Mouse (Mus musculus) lung, adult 2 months (tissue): ENCODE data around the gene Gm11060. TPM values are rescaled to one million over a fixed set of nuclear protein-coding genes. Genes with fewer than 3 reads are reported as not detected.

ENCODE experiments used
- DNase-seq: peaks from one replicate; pipeline ENCODE4 v3.0.0; 2022
- H3K4me1 ChIP-seq: fragments of 200-500 bp; 2 replicates; pipeline ENCODE4 v1.6.1; 2011; ENCODE audit warnings: low read length; ENCODE audit not compliant: control insufficient read depth, insufficient read depth
- H3K4me3 ChIP-seq: fragments of 200-500 bp; replicated peaks from 2 replicates; pipeline ENCODE3; 2011; ENCODE audit warnings: low read depth, mild to moderate bottlenecking, control low read depth, low read length; ENCODE audit errors: extremely low read depth
- CTCF ChIP-seq: fragments of 200-500 bp; IDR thresholded peaks from 2 replicates; pipeline ENCODE4 v1.5.1; 2011; ENCODE audit warnings: mild to moderate bottlenecking, low read length, control low read depth; ENCODE audit not compliant: insufficient read depth
- POLR2A ChIP-seq: fragments of 200-500 bp; IDR thresholded peaks from 2 replicates; pipeline ENCODE4 v1.6.1; 2011; ENCODE audit warnings: low read depth, mild to moderate bottlenecking, control low read depth, low read length, borderline replicate concordance; ENCODE audit errors: extremely low read depth
- WGBS: fragments of 180-500 bp; shearing (Covaris S2); methylation state at CpG from one replicate; pipeline ENCODE4 v1.1.7; 2018; 5-methylcytosine and 5-hydroxymethylcytosine counted together
- polyA plus RNA-seq: library from polyadenylated mRNA; depleted of rRNA; stranded (reverse); fragments of >200 nt; gene quantifications from 2 replicates; pipeline ENCODE4 v1.2.3, GENCODE M21; 2012

The Gm11060 gene
- polyA plus RNA-seq, 1 experiment = not detected

GRCm38 (mm10) chr2:105126279-105126678 is 34.5 kb downstream of the Gm11060 start, which contains the start of gene Wt1:
Wt1 (plus strand) TSS chr2:105126529.
- no peak for DNase-seq
- TF ChIP-seq CTCF (no peak), POLR2A (no peak)
- peaks cover 4% of the 10 kb centered on the region; the same call in 1 of the 2 replicates for H3K4me1 ChIP-seq
- H3K4me3 ChIP-seq = no peak within 1 kb of the TSS
- 1% methylated on average over 24 of the region's 25 CpGs for WGBS

GRCm38 (mm10) chr2:105126691-105127530 is 35.1 kb downstream of the Gm11060 start:
- no peak for DNase-seq
- 3% methylated on average over 81 of the region's 92 CpGs for WGBS
- Histone ChIP-seq H3K4me3 (no peak overlapping the region), H3K4me1 (peaks cover 4% of the 10 kb centered on the region; the same call in 1 of the 2 replicates)
- TF ChIP-seq CTCF (no peak), POLR2A (no peak)

DNA sequence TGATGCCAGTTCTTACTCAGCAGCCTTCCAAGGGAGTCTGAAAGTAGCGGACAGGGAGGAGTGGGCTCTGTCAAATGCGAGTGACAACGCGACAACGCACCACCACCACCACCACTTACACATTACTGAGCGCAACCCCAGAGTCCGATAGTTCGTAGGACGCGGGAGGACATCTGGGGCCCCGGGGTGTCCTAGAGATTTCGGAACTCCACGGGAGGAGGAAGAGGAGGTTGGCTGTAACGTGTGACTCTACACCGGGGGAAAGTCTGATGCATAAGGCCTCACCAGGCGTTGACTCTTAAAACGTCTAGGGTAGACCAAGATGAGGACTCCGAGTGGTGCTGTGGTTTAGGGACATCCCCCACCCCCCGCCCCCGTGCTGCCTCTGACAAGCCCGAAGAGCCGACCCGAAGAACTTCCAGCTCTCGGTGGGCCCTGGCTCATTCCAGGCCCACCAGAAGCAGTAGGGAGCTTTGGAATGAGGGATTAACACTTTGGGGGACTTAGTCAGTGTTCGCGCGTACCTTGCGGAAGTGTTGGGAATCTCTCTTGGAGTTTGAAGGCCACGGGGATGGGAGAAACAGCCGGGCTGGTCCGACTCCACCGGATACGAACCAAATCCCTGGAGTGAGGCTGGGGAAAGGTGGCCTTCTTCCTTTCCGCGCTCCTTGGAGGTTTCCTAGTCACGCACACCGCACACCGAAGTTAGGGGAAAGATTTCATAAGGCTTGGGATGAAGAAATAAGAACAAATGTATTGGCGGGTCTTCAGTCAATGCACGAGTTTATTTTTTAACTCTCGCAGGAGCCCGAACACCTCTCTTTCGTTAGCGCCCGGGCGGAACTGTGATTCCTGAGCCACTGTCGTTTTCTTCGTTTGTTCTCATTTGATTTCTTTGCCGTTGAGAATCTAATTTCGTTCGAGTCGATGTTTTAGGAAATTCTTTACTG is 36.0 kb downstream of the Gm11060 start:
- WGBS = 5% methylated on average over 52 of the region's 52 CpGs
- Histone ChIP-seq H3K4me3 (no peak overlapping the region), H3K4me1 (peaks cover 4% of the 10 kb centered on the region; the same call in 1 of the 2 replicates)
- TF ChIP-seq CTCF (no peak), POLR2A (no peak)
- no peak for DNase-seq

- TF ChIP-seq CTCF = no peak
- TF ChIP-seq POLR2A = no peak
- peaks cover 4% of the 10 kb centered on the region; the same call in 1 of the 2 replicates for H3K4me1 ChIP-seq
- no peak overlapping the region for H3K4me3 ChIP-seq
- DNase-seq = no peak
- 14% methylated on average over 12 of the region's 12 CpGs for WGBS
These were observed 36.7 kb downstream of the Gm11060 start for GRCm38 (mm10) chr2:105128564-105128963.

GRCm38 (mm10) chr2:105130351-105131060 is 38.7 kb downstream of the Gm11060 start:
- no peak overlapping the region for H3K4me3 ChIP-seq
- DNase-seq = no peak
- no peak for TF ChIP-seq POLR2A
- no peak for TF ChIP-seq CTCF
- peaks cover 4% of the 10 kb centered on the region; the same call in 1 of the 2 replicates for H3K4me1 ChIP-seq
- WGBS = 7% methylated on average over 32 of the region's 32 CpGs

DNA sequence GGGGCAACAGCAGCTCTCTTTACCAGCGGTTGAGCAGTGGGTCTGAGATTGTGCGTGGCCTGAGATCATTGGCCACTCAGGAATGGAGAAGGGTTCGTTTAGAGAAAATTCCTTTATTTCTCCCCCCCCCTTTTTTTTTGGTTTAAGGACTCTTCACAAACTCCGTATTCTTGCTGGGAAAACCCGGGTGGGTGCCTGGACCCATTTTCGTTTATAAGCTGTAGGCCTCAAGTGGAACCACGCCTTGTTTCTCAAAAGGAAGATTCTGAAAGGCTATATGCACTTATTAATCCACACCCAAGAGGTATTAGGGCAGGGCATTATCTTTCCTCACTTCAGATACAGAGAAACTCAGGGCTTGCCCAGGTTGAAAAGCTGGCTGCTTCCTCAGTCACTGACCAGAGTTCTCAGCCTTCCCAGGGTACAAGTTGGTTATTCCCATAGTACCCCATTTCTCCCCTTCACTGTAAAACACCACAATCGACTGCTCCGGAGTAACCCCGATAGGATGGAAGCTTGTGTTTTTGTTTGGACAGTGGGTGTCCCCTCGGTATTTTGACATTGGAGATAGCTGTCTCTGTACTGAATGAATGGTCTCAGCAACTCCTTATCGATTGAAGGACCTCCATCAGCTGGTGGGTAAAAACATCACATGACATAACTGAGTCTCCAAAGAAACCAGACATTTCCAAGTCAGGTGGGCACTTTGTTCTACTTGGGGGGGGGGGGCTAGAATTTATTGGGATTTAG is 39.4 kb downstream of the Gm11060 start:
- DNase-seq = no peak
- H3K4me3 ChIP-seq = no peak overlapping the region

GRCm38 (mm10) chr2:105131811-105132100 is 39.9 kb downstream of the Gm11060 start:
- 19% methylated on average over 2 of the region's 2 CpGs for WGBS
- peaks cover 4% of the 10 kb centered on the region; the same call in 1 of the 2 replicates for H3K4me1 ChIP-seq
- no peak for DNase-seq
- no peak for TF ChIP-seq CTCF
- no peak for TF ChIP-seq POLR2A
- H3K4me3 ChIP-seq = no peak overlapping the region

More for the DNA sequence above, 39.4 kb downstream of the Gm11060 start:
- 17% methylated on average over 12 of the region's 12 CpGs for WGBS
- H3K4me1 ChIP-seq = peaks cover 4% of the 10 kb centered on the region; the same call in 1 of the 2 replicates
- TF ChIP-seq POLR2A = no peak

DNA sequence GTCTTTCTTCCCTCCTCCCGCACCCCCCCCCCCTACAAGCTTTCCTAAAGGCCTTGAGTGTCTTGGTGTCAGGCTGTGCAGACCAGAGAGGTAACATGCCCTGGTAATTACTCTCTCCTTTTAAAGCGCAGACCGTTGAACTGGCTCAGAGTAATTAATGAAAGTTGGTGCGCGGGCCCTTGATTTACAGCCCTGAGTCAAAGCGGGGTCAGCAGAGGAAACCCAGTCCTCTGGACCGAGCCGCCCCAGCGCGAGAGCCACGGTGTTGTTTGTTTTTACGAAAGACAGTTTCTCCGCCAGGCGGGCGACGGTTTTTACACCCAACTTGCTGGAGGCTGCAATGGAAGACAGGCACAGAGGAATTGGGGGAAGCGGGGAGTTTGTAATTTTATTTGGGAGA is 40.5 kb downstream of the Gm11060 start:
- Histone ChIP-seq H3K4me3 (no peak overlapping the region), H3K4me1 (peaks cover 2% of the 10 kb centered on the region; the same call in 1 of the 2 replicates)
- DNase-seq = no peak
- no peak for TF ChIP-seq CTCF
- no peak for TF ChIP-seq POLR2A
- WGBS = 5% methylated on average over 17 of the region's 17 CpGs
